In genomic region chr11:50114329-50114728, GRCm38 (mm10) we compare ENCODE assay signal across 8 mouse cellular contexts. TPM values are rescaled to one million over a fixed set of nuclear protein-coding genes. Genes with fewer than 3 reads are reported as not detected.
DNase-seq lines count a peak whose midpoint lies in the region; ATAC-seq lines count a peak whose summit lies in the region.

No protein-coding gene starts in this region.

- peak; percentile 79 for DNase-seq in hindbrain, embryonic 10.5 days (ENCODE audit: low spot score)
- peak; percentile 79 to 86 for DNase-seq in adrenal gland, adult 18-20 months (ENCODE audit: low spot score in 2 of 2)
- DNase-seq in embryo, embryonic 11 days, result peak; percentile 77
- peak; percentile 27 for DNase-seq in large intestine, adult 2 months (ENCODE audit: low read depth, low spot score)
- peak; percentile 72 to 81 for DNase-seq in spleen, postnatal 14 days (ENCODE audit: low spot score in 2 of 2)

- 18% methylated on average over 5 of the region's 5 CpGs for WGBS in hindbrain, embryonic 10.5 days
- WGBS in hindbrain, embryonic 16.5 days, result 20% methylated on average over 5 of the region's 5 CpGs
- WGBS in heart, embryonic 15.5 days, result 17% methylated on average over 5 of the region's 5 CpGs
- 16% methylated on average over 5 of the region's 5 CpGs for WGBS in large intestine, adult 2 months

- H3K27me3 ChIP-seq in hindbrain, embryonic 10.5 days (ENCODE audit: insufficient read depth, poor library complexity, severe bottlenecking), result no peaks in the 10 kb centered on the region
- H3K27me3 ChIP-seq in hindbrain, embryonic 16.5 days (replicated peaks; ENCODE audit: control insufficient read depth, insufficient read depth, low read length), result no peaks in the 10 kb centered on the region
- no peaks in the 10 kb centered on the region for H3K27me3 ChIP-seq in heart, embryonic 15.5 days

- no peak overlapping the region for H3K4me2 ChIP-seq in hindbrain, embryonic 16.5 days (ENCODE audit: low read length)
- H3K4me2 ChIP-seq in heart, embryonic 15.5 days, result no peak overlapping the region

- no peak for ATAC-seq in hindbrain, embryonic 16.5 days
- 0 out of 2 replicates have a peak, but pooled peaks have one; percentile 50 for ATAC-seq in heart, embryonic 15.5 days (replicated peaks; ENCODE audit: insufficient number of reproducible peaks, insufficient read depth, low FRiP score, low read depth)
- ATAC-seq in megakaryocyte-erythroid progenitor cell, adult 5-6 weeks (replicated peaks; ENCODE audit: low FRiP score, low TSS enrichment, poor library complexity, severe bottlenecking), result peak; percentile 98

- H3K36me3 ChIP-seq in hindbrain, embryonic 10.5 days, result peaks cover 27% of the 10 kb centered on the region
- no peaks in the 10 kb centered on the region for H3K36me3 ChIP-seq in hindbrain, embryonic 16.5 days (ENCODE audit: control insufficient read depth, insufficient read depth, low read length)
- H3K36me3 ChIP-seq in heart, embryonic 15.5 days, result no peaks in the 10 kb centered on the region

- no peak overlapping the region for H3K4me3 ChIP-seq in hindbrain, embryonic 10.5 days
- no peak overlapping the region for H3K4me3 ChIP-seq in hindbrain, embryonic 16.5 days (ENCODE audit: low read length)
- no peak overlapping the region for H3K4me3 ChIP-seq in heart, embryonic 15.5 days

- H3K4me1 ChIP-seq in hindbrain, embryonic 10.5 days (replicated peaks), result no peaks in the 10 kb centered on the region
- no peaks in the 10 kb centered on the region for H3K4me1 ChIP-seq in hindbrain, embryonic 16.5 days (ENCODE audit: control insufficient read depth, insufficient read depth, low read depth, low read length)
- no peaks in the 10 kb centered on the region for H3K4me1 ChIP-seq in heart, embryonic 15.5 days (replicated peaks)

- H3K27ac ChIP-seq in hindbrain, embryonic 10.5 days, result no peak overlapping the region
- no peak overlapping the region for H3K27ac ChIP-seq in hindbrain, embryonic 16.5 days (ENCODE audit: low read depth, low read length)
- no peak overlapping the region for H3K27ac ChIP-seq in heart, embryonic 15.5 days

- no peaks in the 10 kb centered on the region for H3K9me3 ChIP-seq in hindbrain, embryonic 10.5 days
- H3K9me3 ChIP-seq in hindbrain, embryonic 16.5 days (ENCODE audit: control insufficient read depth, low read length), result no peaks in the 10 kb centered on the region
- no peaks in the 10 kb centered on the region for H3K9me3 ChIP-seq in heart, embryonic 15.5 days (replicated peaks)

- no peak overlapping the region for H3K9ac ChIP-seq in hindbrain, embryonic 16.5 days (ENCODE audit: low read depth, low read length)
- H3K9ac ChIP-seq in heart, embryonic 15.5 days, result no peak overlapping the region

RNA-seq across cellular contexts. Expression of gene Tbc1d9b, which starts 16.9 kb away (rescaled TPM):
- polyA plus RNA-seq in hindbrain, embryonic 10.5 days (2016; fragmentation: Nextera tagmentation; extraction: Ambion mirVana), result 39.3 and 40.9 TPM in 2 replicates
- polyA plus RNA-seq in hindbrain, embryonic 16.5 days (2015; fragmentation: Nextera tagmentation; extraction: Ambion mirVana), result 36.0 and 41.9 TPM in 2 replicates
- 100 to 1,000 TPM; 121 to 127 TPM for total RNA-seq in adrenal gland, adult 18-20 months (2021)
- polyA plus RNA-seq in heart, embryonic 15.5 days (2015; fragmentation: Nextera tagmentation; extraction: Ambion mirVana), result 25.6 and 33.8 TPM in 2 replicates
- polyA plus RNA-seq in large intestine, adult 2 months (2012; rRNA removed), result 28.2 and 35.9 TPM in 2 replicates
- total RNA-seq in megakaryocyte-erythroid progenitor cell, adult 5-6 weeks (2014; fragmentation: Nextera tagmentation), result 40.5 and 62.7 TPM in 2 replicates
- total RNA-seq in megakaryocyte-erythroid progenitor cell, adult 5-6 weeks (2017), result 39.8 and 56.7 TPM in 2 replicates

RNA-seq across cellular contexts. Expression of gene Mrnip, which starts 59.9 kb away (rescaled TPM):
- 23.1 and 26.1 TPM in 2 replicates for polyA plus RNA-seq in hindbrain, embryonic 10.5 days (2016; fragmentation: Nextera tagmentation; extraction: Ambion mirVana)
- 33.2 and 39.1 TPM in 2 replicates for polyA plus RNA-seq in hindbrain, embryonic 16.5 days (2015; fragmentation: Nextera tagmentation; extraction: Ambion mirVana)
- 1 to 10 TPM; 4.4 to 5.3 TPM for total RNA-seq in adrenal gland, adult 18-20 months (2021)
- polyA plus RNA-seq in heart, embryonic 15.5 days (2015; fragmentation: Nextera tagmentation; extraction: Ambion mirVana), result 7.9 and 12.2 TPM in 2 replicates
- polyA plus RNA-seq in large intestine, adult 2 months (2012; rRNA removed), result 4.9 and 5.0 TPM in 2 replicates
- total RNA-seq in megakaryocyte-erythroid progenitor cell, adult 5-6 weeks (2014; fragmentation: Nextera tagmentation), result 10.5 and 15.8 TPM in 2 replicates
- 9.9 and 17.8 TPM in 2 replicates for total RNA-seq in megakaryocyte-erythroid progenitor cell, adult 5-6 weeks (2017)

Comparison
In these comparisons a context has a peak if more than half of its experiments do, and no peak if none do; other contexts are left out.
1. DNase-seq: peak in every context shown above with its lines; median percentile 82 in adrenal gland, adult 18-20 months; 79 in hindbrain, embryonic 10.5 days; 77 in embryo, embryonic 11 days; 76 in spleen, postnatal 14 days; 27 in large intestine, adult 2 months.